Mouse (Mus musculus) thymus, adult 2 months (tissue): ENCODE measurements around the gene Tmem45a2. TPM values are rescaled to one million over a fixed set of nuclear protein-coding genes. Genes with fewer than 3 reads are reported as not detected.
"Not testable (repeated sequence)": the region's sequence is repeated elsewhere in the genome, so short reads cannot be mapped to it uniquely, and the experiment has no call there.

Experiments
- DNase-seq: peaks from one replicate; pipeline ENCODE4 v3.0.0; 2021
- H3K27ac ChIP-seq: fragments of 200-500 bp; 2 replicates; pipeline ENCODE4 v1.5.1; 2012; ENCODE audit warnings: low read length, control low read depth; ENCODE audit not compliant: control insufficient read depth, insufficient read depth
- H3K27me3 ChIP-seq: fragments of 200-500 bp; 2 replicates; pipeline ENCODE4 v1.6.1; 2012; ENCODE audit warnings: mild to moderate bottlenecking, low read length, moderate library complexity, mixed read lengths; ENCODE audit not compliant: control insufficient read depth, insufficient read depth
- H3K36me3 ChIP-seq: fragments of 200-500 bp; 2 replicates; pipeline ENCODE4 v1.6.1; 2012; ENCODE audit warnings: mild to moderate bottlenecking, low read length, moderate library complexity; ENCODE audit not compliant: control insufficient read depth, insufficient read depth
- H3K4me1 ChIP-seq: fragments of 200-500 bp; replicated peaks from 2 replicates; pipeline ENCODE4 v1.6.1; 2012; ENCODE audit warnings: low read length; ENCODE audit not compliant: control insufficient read depth, insufficient read depth
- H3K4me3 ChIP-seq: fragments of 200-500 bp; 2 replicates; pipeline ENCODE4 v1.5.1; 2012; ENCODE audit warnings: mild to moderate bottlenecking, low read length, control low read depth, moderate library complexity; ENCODE audit not compliant: control insufficient read depth, insufficient read depth
- CTCF ChIP-seq: fragments of 200-500 bp; IDR thresholded peaks from 2 replicates; pipeline ENCODE4 v1.5.1; 2012; ENCODE audit warnings: mild to moderate bottlenecking, control low read depth, low read length, moderate library complexity, borderline replicate concordance; ENCODE audit not compliant: control insufficient read depth, poor library complexity, insufficient read depth; ENCODE audit errors: extremely low read depth
- POLR2A ChIP-seq: fragments of 200-500 bp; IDR thresholded peaks from 2 replicates; pipeline ENCODE4 v1.6.1; 2012; ENCODE audit warnings: mild to moderate bottlenecking, low read length, control low read depth, moderate library complexity; ENCODE audit not compliant: control insufficient read depth, poor library complexity, insufficient read depth; ENCODE audit errors: extremely low read depth
- WGBS: fragments of 180-500 bp; shearing (Covaris S2); methylation state at CpG from one replicate; pipeline ENCODE4 v1.1.7; 2018; 5-methylcytosine and 5-hydroxymethylcytosine counted together
- polyA plus RNA-seq: library from polyadenylated mRNA; depleted of rRNA; stranded (reverse); fragments of >200 nt; gene quantifications from 2 replicates; pipeline ENCODE4 v1.2.3, GENCODE M21; 2012; rRNA removed

Tmem45a2 gene
- polyA plus RNA-seq, 1 experiment = 0.07 TPM

- Histone ChIP-seq H3K27me3 (no peaks in the 10 kb centered on the region), H3K36me3 (no peaks in the 10 kb centered on the region), H3K4me3 (no peak overlapping the region), H3K4me1 (no peaks in the 10 kb centered on the region), H3K27ac (no peak overlapping the region)
- no peak for TF ChIP-seq CTCF
- no peak for TF ChIP-seq POLR2A
- DNase-seq = no peak
- WGBS = 95% methylated on average over 3 of the region's 3 CpGs
Measured at GRCm38 (mm10) chr16:57049974-57050373, 21.2 kb downstream of the Tmem45a2 start.

GRCm38 (mm10) chr16:57038600-57038999 lies 32.6 kb downstream of the Tmem45a2 start:
- Histone ChIP-seq H3K4me1 (no peaks in the 10 kb centered on the region), H3K4me3 (no peak overlapping the region), H3K27ac (no peak overlapping the region), H3K36me3 (no peaks in the 10 kb centered on the region), H3K27me3 (no peaks in the 10 kb centered on the region)
- WGBS = 80% methylated on average over 5 of the region's 5 CpGs
- TF ChIP-seq POLR2A = no peak
- no peak for TF ChIP-seq CTCF
- no peak for DNase-seq

- H3K27me3 ChIP-seq = no peaks in the 10 kb centered on the region
- no peak for DNase-seq
- no peaks in the 10 kb centered on the region for H3K4me1 ChIP-seq
- H3K4me3 ChIP-seq = no peak overlapping the region
- 67% methylated on average over 7 of the region's 7 CpGs for WGBS
- no peak for TF ChIP-seq POLR2A
- no peak for TF ChIP-seq CTCF
- no peaks in the 10 kb centered on the region for H3K36me3 ChIP-seq
- H3K27ac ChIP-seq = no peak overlapping the region
Measured at GRCm38 (mm10) chr16:57030150-57030885, 40.9 kb downstream of the Tmem45a2 start.

- H3K27ac ChIP-seq, H3K4me1 ChIP-seq, DNase-seq, H3K4me3 ChIP-seq, H3K36me3 ChIP-seq, H3K27me3 ChIP-seq: not testable (repeated sequence)
- WGBS = 88% methylated on average over 9 of the region's 9 CpGs
Measured at GRCm38 (mm10) chr16:56998283-56998682, 72.9 kb downstream of the Tmem45a2 start.

Other genes with a start within 250 kb of the Tmem45a2 start
- gene Tmem45a, start 185.2 kb downstream of the Tmem45a2 start, polyA plus RNA-seq = 1.2 and 2.7 TPM in 2 replicates
- not detected in 2 replicates for gene Lnp1, start 143.3 kb downstream of the Tmem45a2 start, polyA plus RNA-seq
- gene Tomm70a, start 50.3 kb upstream of the Tmem45a2 start, polyA plus RNA-seq = 14.7 and 16.6 TPM in 2 replicates
- 14.4 and 18.4 TPM in 2 replicates for gene Nit2, start 96.0 kb upstream of the Tmem45a2 start, polyA plus RNA-seq
- 15.7 and 17.5 TPM in 2 replicates for gene Tbc1d23, start 160.1 kb upstream of the Tmem45a2 start, polyA plus RNA-seq
- gene Tmem30c, start 221.5 kb upstream of the Tmem45a2 start, polyA plus RNA-seq = not detected in 2 replicates